Mouse (Mus musculus): ENCODE results near the gene Phkg1. TPM values are rescaled to one million over a fixed set of nuclear protein-coding genes. Genes with fewer than 3 reads are reported as not detected.
"Not testable (repeated sequence)": the region's sequence is repeated elsewhere in the genome, so short reads cannot be mapped to it uniquely, and the experiment has no call there.

Gene Phkg1
- total RNA-seq, 2 experiments from 2014 or later: 13.8 to 16.3 TPM

- intact Hi-C loops (cut with DNase I): loop anchor here (5.0 kb wide), 1 partner anchor 33 kb away; the partner anchor contains the start of gene Vkorc1l1
- no peak for DNase-seq (ENCODE audit: low spot score in 2 of 2)
Observed at GRCm38 (mm10) chr5:129909147-129909546, 10.8 kb upstream of the Phkg1 start.

- intact Hi-C loops (cut with DNase I): loop anchor here (5.0 kb wide), 1 partner anchor 34 kb away; the partner anchor contains the start of gene Vkorc1l1
- peak; percentile 87 for DNase-seq (ENCODE audit: low spot score in 2 of 2)
Observed at GRCm38 (mm10) chr5:129908242-129908965, 10.1 kb upstream of the Phkg1 start, which contains the start of gene Nupr1l. Gene Nupr1l (plus strand): TSS chr5:129908540.

- DNase-seq (ENCODE audit: low spot score in 2 of 2): no peak
- intact Hi-C loops (cut with DNase I): loop anchor here (5.0 kb wide), 1 partner anchor 35 kb away; the partner anchor contains the start of gene Vkorc1l1
Observed at GRCm38 (mm10) chr5:129907775-129908174, 9.4 kb upstream of the Phkg1 start.

DNA sequence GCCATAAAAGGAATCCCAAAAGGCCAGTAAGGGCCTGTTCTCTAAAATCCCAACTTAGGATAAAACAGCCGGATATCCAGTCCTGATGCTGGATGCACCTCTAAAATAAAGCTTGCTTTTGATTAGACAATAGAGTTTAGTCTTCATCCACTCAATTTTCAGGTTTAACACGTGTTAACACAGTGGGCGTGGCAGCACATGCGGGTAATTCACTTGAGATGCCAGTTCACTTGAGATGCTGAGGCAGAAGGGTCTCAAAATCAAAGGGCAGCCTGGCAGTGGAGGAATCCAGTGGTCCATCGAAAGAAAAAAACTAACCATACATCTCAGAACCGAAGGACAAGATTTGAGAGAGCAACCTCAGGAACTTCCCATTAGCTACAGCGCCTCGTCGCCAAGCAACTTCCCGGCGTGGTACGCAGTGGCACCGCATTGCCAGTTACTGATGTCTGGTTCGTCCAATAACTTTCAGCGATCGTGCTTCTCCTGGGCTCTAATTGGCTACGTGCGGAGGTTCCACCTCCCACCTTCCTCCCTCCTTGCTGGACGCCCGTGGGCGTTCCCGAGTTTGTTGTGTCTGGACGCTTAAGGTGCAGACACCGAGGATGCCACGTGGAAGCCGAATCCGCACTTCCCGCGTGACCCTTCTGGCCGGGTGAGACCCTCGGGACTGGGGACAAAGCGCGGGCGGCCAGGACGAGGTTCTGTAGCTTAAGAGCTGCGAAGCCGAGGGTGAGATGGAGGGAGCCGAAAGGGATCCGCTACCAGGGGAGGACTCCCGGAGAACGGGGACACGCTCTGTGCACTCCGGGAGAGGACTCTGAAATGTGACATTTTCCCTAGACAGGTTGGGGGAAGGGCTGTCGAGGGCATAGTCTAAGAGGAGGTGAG lies 2.9 kb downstream of the Phkg1 start, which contains the start of gene Zbed5:
Gene Zbed5 (plus strand): TSS at position 526 of the 891 bp plus-strand sequence.
- DNase-seq (ENCODE audit: low spot score in 2 of 2): peak; percentile 85 to 88
- intact Hi-C loops (cut with DNase I): no loop called here

DNA sequence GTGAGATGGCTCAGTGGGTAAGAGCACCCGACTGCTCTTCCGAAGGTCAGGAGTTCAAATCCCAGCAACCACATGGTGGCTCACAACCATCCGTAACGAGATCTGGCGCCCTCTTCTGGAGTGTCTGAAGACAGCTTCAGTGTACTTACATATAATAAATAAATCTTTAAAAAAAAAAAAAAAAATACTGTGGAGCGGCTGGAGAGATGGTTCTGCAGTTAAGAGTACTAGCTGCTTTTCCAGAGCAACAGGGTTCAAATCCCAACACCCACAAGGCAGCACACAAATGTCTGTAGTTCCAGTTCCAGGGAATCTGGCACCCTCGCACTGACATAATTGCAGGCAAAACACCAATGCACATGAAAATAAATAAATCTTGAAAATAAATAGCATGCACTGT lies 8.0 kb downstream of the Phkg1 start:
- intact Hi-C loops (cut with DNase I): not testable (repeated sequence)

GRCm38 (mm10) chr5:129886911-129887636 lies 11.3 kb downstream of the Phkg1 start, which contains the start of gene Chchd2:
Gene Chchd2 (minus strand): TSS chr5:129887470.
- peak; percentile 91 to 93 for DNase-seq (ENCODE audit: low spot score in 2 of 2)
- intact Hi-C loops (cut with DNase I): no loop called here

More for the DNA sequence above, 8.0 kb downstream of the Phkg1 start:
- DNase-seq (ENCODE audit: low spot score in 2 of 2): not testable (repeated sequence)

- intact Hi-C loops (cut with DNase I): no loop called here
Observed at GRCm38 (mm10) chr5:129886271-129886670, 12.1 kb downstream of the Phkg1 start.

GRCm38 (mm10) chr5:129879888-129880287 lies 18.5 kb downstream of the Phkg1 start:
- no peak for DNase-seq (ENCODE audit: low spot score in 2 of 2)
- intact Hi-C loops (cut with DNase I): no loop called here

More at GRCm38 (mm10) chr5:129886271-129886670, 12.1 kb downstream of the Phkg1 start:
- DNase-seq (ENCODE audit: low spot score in 2 of 2): no peak

- intact Hi-C loops (cut with DNase I): no loop called here
- DNase-seq (ENCODE audit: low spot score in 2 of 2): peak in 1 of 2 experiments; percentile 29
Observed at GRCm38 (mm10) chr5:129878946-129879345, 19.4 kb downstream of the Phkg1 start.

- intact Hi-C loops (cut with DNase I): no loop called here
- no peak for DNase-seq (ENCODE audit: low spot score in 2 of 2)
Observed at GRCm38 (mm10) chr5:129877731-129878455, 20.5 kb downstream of the Phkg1 start.

DNA sequence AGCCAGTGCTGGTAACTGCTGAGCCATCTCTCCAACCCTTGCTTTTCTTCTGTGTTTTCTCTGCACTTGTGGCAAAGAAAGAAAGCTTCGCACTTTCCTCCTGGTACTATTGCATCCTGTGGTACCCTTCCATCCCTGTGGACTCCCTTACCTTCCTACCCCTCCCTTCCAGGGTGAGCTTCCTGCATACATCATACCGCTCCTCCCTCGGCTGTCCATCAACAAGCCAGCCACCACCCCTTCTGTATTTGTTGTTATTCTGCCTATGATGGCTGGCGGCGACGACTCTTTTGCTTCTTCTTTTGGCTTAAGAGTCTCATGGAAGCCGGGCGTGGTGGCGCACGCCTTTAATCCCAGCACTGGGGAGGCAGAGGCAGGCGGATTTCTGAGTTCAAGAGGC lies 23.3 kb downstream of the Phkg1 start:
- intact Hi-C loops (cut with DNase I): no loop called here
- DNase-seq (ENCODE audit: low spot score in 2 of 2): no peak

- intact Hi-C loops (cut with DNase I): no loop called here
- no peak for DNase-seq (ENCODE audit: low spot score in 2 of 2)
Observed at GRCm38 (mm10) chr5:129873942-129874341, 24.4 kb downstream of the Phkg1 start.

GRCm38 (mm10) chr5:129871238-129871637 lies 27.1 kb downstream of the Phkg1 start:
- intact Hi-C loops (cut with DNase I): no loop called here
- no peak for DNase-seq (ENCODE audit: low spot score in 2 of 2)

GRCm38 (mm10) chr5:129869238-129869995 lies 28.9 kb downstream of the Phkg1 start:
- no peak for DNase-seq (ENCODE audit: low spot score in 2 of 2)
- intact Hi-C loops (cut with DNase I): no loop called here

DNA sequence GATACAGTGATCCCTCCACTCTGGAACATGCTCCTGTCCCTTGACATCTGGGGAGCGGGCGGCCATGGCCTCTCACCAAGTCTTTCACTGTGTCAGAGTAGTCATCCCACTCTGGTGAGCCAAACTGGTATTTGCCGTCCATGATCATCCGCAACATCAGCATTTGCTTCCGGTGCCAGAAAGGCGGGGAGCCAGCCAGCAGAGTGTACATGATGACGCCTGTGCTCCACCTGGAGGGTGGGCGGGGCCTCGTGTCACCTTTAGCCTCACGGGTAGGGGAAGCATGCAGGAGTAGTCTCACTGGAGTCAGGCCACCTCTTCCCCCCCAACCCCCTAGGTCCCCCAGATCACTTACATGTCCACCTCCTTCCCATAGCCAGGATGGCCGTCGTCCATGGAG lies 32.5 kb downstream of the Phkg1 start:
- DNase-seq (ENCODE audit: low spot score in 2 of 2): no peak
- intact Hi-C loops (cut with DNase I): no loop called here

- DNase-seq (ENCODE audit: low spot score in 2 of 2): peak; percentile 25 to 37
- intact Hi-C loops (cut with DNase I): no loop called here
Observed at GRCm38 (mm10) chr5:129864467-129864866, 33.9 kb downstream of the Phkg1 start.

DNA sequence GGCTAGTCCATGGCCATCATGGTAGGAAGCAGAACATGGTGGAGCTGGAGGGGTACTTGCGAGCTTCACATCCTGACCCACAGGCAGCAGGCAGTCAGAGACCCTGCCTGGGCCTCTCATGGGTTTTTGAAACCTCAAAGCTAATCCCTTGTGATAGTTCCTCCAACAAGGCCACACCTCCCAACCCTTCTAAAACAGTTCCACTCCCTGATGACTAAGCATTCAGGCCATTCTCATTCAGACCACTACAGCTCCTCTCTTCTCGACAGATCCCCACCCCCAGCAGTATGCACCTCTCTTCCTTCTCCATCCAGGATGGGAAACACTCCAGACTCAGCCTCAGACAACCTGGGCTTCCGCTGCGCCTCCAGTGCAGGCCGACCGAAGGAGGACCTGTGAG lies 36.0 kb downstream of the Phkg1 start:
- DNase-seq (ENCODE audit: low spot score in 2 of 2): no peak
- intact Hi-C loops (cut with DNase I): no loop called here

GRCm38 (mm10) chr5:129856414-129856813 lies 41.9 kb downstream of the Phkg1 start:
- intact Hi-C loops (cut with DNase I): no loop called here
- DNase-seq (ENCODE audit: low spot score in 2 of 2): no peak

All from left cerebral cortex, postnatal 36 days (tissue).